Mouse (Mus musculus): Measurements from ENCODE around the gene Hmgn1. TPM values are rescaled to one million over a fixed set of nuclear protein-coding genes. Genes with fewer than 3 reads are reported as not detected.
A peak's percentile ranks its signal among the peaks of the same experiment; 100 is the strongest.

The Hmgn1 gene
- total RNA-seq, 2 experiments from 2014 or later: 49.9 to 58.0 TPM

DNA sequence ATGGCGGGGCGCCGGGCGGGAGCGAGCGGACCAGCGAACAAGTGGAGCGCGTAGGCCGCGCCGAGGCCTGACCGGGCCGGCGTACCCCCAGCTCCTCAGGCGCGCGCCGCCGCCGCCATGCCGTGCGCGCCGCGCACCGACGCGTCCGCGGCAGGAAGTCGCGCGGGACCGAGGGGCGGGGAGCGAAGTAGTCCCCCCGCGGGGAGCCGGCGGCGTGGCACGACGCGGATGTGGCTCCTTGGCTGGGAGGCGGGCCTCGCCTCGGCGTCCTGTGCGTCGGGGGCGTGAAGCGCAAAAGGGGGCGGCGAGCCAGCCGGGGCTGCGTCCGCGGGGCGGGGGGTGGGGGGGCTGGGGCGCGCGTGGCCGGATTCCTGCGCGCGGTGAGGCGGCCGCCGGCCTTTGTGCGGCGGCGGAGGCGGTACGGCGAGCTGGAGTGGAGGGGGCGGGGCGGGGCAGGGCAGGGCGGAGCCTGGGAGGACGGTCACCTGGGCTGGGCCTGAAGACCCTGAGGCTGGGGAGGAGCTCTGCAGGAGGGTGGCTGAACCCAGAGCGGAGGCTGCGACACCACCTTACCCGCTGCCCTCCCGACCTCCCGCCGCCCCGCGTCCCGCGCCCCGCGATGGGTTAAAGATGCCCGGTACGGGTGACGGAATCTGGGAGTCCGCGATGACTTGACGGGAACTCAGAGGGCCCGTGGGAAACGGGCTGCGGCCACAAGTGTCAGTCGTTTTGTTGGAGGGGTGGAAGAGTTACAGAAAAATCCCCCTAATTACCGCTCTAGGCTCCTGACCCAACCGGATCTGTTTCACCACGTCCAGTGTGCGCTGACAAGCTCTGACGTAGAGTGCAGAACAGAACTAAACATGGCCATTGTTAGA, 45.0 kb downstream of the Hmgn1 start, which contains the start of gene Brwd1:
Brwd1 (minus strand) TSS at position 226 of the 878 bp plus-strand sequence.
- intact Hi-C loops (cut with DNase I): loop anchor here (2.0 kb wide), 1 partner anchor 46 kb away; no protein-coding TSS in a partner anchor
- DNase-seq (ENCODE audit: low spot score in 2 of 2): peak; percentile 91 to 92

DNA sequence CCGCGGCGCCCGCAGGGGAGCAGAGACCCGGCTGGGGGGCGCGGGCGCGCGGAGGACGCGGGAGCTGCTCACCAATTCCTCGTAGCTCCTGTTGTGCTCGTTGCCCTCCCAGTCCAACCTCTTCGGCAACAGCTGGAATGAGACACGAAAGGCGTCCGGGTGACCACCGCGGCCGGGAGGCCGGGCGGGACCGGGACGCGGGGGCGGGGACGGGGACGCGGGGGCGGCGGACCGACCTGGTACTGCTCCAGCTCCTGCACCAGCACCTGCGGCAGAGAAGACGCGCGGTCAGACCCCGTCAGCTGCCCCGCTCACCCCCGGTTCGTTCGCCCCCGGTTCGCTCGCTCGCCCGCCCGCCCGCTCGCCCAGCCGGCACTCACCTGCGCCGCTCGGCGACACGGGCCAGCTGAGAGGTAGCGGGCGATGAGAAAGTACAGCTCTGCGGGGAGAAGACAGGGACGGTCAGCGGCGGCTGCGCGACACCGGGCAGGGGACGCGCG, 45.7 kb downstream of the Hmgn1 start:
- intact Hi-C loops (cut with DNase I): loop anchor here (2.0 kb wide), 1 partner anchor 47 kb away; no protein-coding TSS in a partner anchor
- peak in 1 of 2 experiments; percentile 59 for DNase-seq (ENCODE audit: low spot score in 2 of 2)

DNA sequence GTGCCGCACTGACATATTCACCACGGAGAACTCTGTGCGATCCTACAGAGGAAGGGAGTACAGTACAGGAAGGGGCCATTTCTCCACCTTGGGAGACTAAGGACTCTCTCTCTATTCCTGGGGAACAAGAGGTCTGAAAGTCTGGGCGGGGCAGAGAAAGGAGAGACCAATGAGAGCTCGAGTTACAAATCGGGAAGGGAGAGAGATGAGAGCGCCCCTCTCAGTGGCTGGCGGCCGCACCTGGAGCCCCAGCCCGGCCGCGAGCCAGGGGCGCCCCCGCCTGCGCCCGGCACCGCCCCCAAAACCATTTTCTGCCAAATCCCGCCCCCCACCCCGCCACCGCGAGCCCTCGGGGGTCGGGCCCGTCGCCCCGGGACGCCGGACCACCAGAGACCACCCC, 46.2 kb downstream of the Hmgn1 start:
- peak; percentile 94 for DNase-seq (ENCODE audit: low spot score in 2 of 2)
- intact Hi-C loops (cut with DNase I): no loop called here

DNA sequence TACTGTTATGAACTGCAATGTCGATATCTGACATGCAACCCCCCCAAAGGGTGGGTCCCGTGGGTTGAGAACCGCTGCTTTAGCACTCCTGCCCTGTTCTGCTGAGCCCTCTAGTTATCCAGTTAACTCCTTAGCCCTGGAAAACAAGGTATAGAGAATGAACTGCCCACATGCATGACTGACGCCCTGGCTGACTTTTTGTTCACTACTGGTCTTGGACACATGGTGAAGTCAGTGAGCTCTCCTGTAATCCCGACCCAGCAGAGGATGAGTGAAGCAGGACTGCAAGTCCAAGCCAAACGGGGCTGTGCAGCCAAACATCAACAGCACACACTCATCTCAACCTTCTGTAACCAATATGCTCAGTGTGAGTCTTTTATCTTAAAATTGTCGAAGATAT, 47.0 kb downstream of the Hmgn1 start:
- intact Hi-C loops (cut with DNase I): no loop called here
- DNase-seq (ENCODE audit: low spot score in 2 of 2): no peak

Other genes with a start within 250 kb of the Hmgn1 start
- 10 to 100 TPM; 16.8 to 17.2 TPM for gene Psmg1, start 136.8 kb downstream of the Hmgn1 start, total RNA-seq (2021)
- 100 to 1,000 TPM; 115 to 123 TPM for gene Brwd1, start 45.2 kb downstream of the Hmgn1 start, total RNA-seq (2021)
- 10 to 100 TPM; 63.8 to 71.0 TPM for gene Wrb, start 17.7 kb upstream of the Hmgn1 start, total RNA-seq (2021)
- gene Lca5l, start 64.5 kb upstream of the Hmgn1 start, total RNA-seq (2021): 1 to 10 TPM in 1 of 2 experiments, under 1 TPM in 1; 0.88 to 1.5 TPM
- 1 to 10 TPM in 1 of 2 experiments, under 1 TPM in 1; 0.89 to 1.5 TPM for gene Sh3bgr, start 72.7 kb upstream of the Hmgn1 start, total RNA-seq (2021)
- gene B3galt5, start 108.1 kb upstream of the Hmgn1 start, total RNA-seq (2021): 10 to 100 TPM in 1 of 2 experiments, 1 to 10 TPM in 1; 7.0 to 10.8 TPM

Data from left cerebral cortex, postnatal 14 days (tissue).